Mouse (Mus musculus): ENCODE measurements at regions not wholly inside any gene's neighbourhood (a gene's known extent, or its start where the extent isn't known, plus 50 kb on each side); places are given as distances from the start of the nearest gene placed in this dataset.

DNA sequence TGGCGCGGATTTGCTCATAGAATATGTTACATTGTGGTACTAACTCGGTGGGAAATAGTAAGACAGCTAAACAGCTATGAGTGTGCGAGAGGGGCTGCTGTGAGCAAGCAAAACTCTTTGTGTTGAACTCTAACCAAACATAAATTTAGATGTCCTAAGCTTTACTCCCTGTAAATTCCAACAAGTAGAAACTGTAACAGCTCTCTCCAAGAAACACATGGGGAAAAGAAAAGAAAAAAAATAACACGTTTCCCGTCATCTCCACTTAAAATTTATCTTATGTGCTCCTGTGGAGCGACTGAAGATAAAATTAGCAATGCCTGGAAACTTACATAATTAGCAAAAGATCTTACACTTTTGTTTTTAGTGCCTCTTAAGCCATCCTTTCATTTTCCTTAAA, 226.2 kb upstream of the Gcfc2 start:
- TF ChIP-seq GATA1 (IDR thresholded peaks at IDR 0.05; ENCODE audit: borderline replicate concordance, low read length) (no peak), FLI1 (IDR thresholded peaks at IDR 0.05; ENCODE audit: low read length) (no peak)
